Mouse (Mus musculus): ENCODE results near the gene Ccdc15. TPM values are rescaled to one million over a fixed set of nuclear protein-coding genes. Genes with fewer than 3 reads are reported as not detected.

Gene Ccdc15
- polyA plus RNA-seq, 1 experiment from 2014 or later, result 4.3 TPM

- no peaks in the 10 kb centered on the region for H3K9me3 ChIP-seq (ENCODE audit: control insufficient read depth, low read length)
- H3K4me1 ChIP-seq (ENCODE audit: control insufficient read depth, insufficient read depth, low read length), result peaks cover 9% of the 10 kb centered on the region; the same call in 1 of the 2 replicates
- H3K4me3 ChIP-seq (ENCODE audit: low read length), result no peak overlapping the region
- no peaks in the 10 kb centered on the region for H3K27me3 ChIP-seq (replicated peaks; ENCODE audit: control insufficient read depth, insufficient read depth, low read length)
- 82% methylated on average over 1 of the region's 1 CpGs for WGBS
- H3K4me2 ChIP-seq (ENCODE audit: low read depth, low read length), result no peak overlapping the region
- H3K36me3 ChIP-seq (ENCODE audit: control insufficient read depth, insufficient read depth, low read length), result no peaks in the 10 kb centered on the region
- no peak overlapping the region for H3K9ac ChIP-seq (ENCODE audit: low read depth, low read length)
- peak; percentile 85 for ATAC-seq
- peak overlapping the region; percentile 80 for H3K27ac ChIP-seq (ENCODE audit: low read length)
These were observed 102.4 kb downstream of the Ccdc15 start for GRCm38 (mm10) chr9:37245810-37246209.

- H3K27me3 ChIP-seq (replicated peaks; ENCODE audit: control insufficient read depth, insufficient read depth, low read length), result no peaks in the 10 kb centered on the region
- no peaks in the 10 kb centered on the region for H3K9me3 ChIP-seq (ENCODE audit: control insufficient read depth, low read length)
- 41% methylated on average over 2 of the region's 2 CpGs for WGBS
- peaks cover 9% of the 10 kb centered on the region; the same call in 1 of the 2 replicates for H3K4me1 ChIP-seq (ENCODE audit: control insufficient read depth, insufficient read depth, low read length)
- no peak overlapping the region for H3K4me2 ChIP-seq (ENCODE audit: low read depth, low read length)
- no peak overlapping the region for H3K4me3 ChIP-seq (ENCODE audit: low read length)
- no peaks in the 10 kb centered on the region for H3K36me3 ChIP-seq (ENCODE audit: control insufficient read depth, insufficient read depth, low read length)
- peak overlapping the region; percentile 80 for H3K27ac ChIP-seq (ENCODE audit: low read length)
- ATAC-seq, result peak; percentile 75
- no peak overlapping the region for H3K9ac ChIP-seq (ENCODE audit: low read depth, low read length)
These were observed 102.8 kb downstream of the Ccdc15 start for GRCm38 (mm10) chr9:37245404-37245803.

DNA sequence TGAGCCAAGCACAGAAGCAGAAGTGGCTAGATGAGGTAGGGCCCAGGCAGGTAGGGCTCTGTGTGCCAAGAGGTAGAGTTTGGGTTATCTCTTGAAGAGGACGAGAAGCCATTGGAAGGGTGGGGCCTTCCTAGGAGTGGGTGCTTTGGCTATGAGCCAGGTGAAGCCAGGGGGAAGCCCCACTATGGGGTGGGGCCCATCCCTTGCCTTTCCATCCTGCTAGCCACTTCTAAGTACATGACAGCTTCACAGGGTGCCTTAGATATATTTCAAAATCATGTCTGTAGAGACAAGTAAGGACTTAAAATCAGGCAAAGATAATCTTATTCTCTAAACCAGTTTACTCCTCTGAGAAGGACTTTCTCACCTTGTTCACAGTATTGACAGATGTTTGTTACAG is 103.6 kb downstream of the Ccdc15 start:
- Histone ChIP-seq H3K4me3 (ENCODE audit: low read length) (no peak overlapping the region), H3K9me3 (ENCODE audit: control insufficient read depth, low read length) (no peaks in the 10 kb centered on the region), H3K4me2 (ENCODE audit: low read depth, low read length) (no peak overlapping the region), H3K9ac (ENCODE audit: low read depth, low read length) (no peak overlapping the region), H3K27ac (ENCODE audit: low read length) (no peak overlapping the region; the same call in 1 of the 2 replicates), H3K4me1 (ENCODE audit: control insufficient read depth, insufficient read depth, low read length) (peaks cover 9% of the 10 kb centered on the region; the same call in 1 of the 2 replicates), H3K36me3 (ENCODE audit: control insufficient read depth, insufficient read depth, low read length) (no peaks in the 10 kb centered on the region), H3K27me3 (replicated peaks; ENCODE audit: control insufficient read depth, insufficient read depth, low read length) (no peaks in the 10 kb centered on the region)
- ATAC-seq, result 0 out of 2 replicates have a peak, but pooled peaks have one; percentile 2
- 81% methylated on average over 1 of the region's 1 CpGs for WGBS

DNA sequence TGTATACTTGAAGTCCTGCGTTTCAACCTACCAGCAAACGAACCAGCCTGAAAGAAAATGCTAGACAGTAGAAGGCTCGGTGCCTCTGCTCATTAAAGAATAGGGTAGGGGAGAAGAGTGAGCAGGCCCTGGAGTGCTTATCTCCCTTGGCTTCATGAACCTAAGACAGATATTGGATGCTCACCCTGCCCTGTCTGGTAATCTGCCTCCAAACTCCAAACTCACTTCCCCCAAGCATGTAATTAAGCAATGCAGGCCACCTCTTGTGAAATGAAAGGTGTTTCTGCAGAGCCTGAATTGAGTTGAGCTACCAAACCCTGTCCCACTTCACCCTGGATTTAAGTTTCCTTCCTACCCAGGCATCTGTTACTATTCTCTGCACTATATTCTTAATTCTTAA is 105.5 kb downstream of the Ccdc15 start:
- ATAC-seq, result no peak
- H3K4me3 ChIP-seq (ENCODE audit: low read length), result no peak overlapping the region
- no peaks in the 10 kb centered on the region for H3K9me3 ChIP-seq (ENCODE audit: control insufficient read depth, low read length)
- no peak overlapping the region for H3K27ac ChIP-seq (ENCODE audit: low read length)
- 94% methylated on average over 3 of the region's 3 CpGs for WGBS
- no peak overlapping the region for H3K9ac ChIP-seq (ENCODE audit: low read depth, low read length)
- H3K4me1 ChIP-seq (ENCODE audit: control insufficient read depth, insufficient read depth, low read length), result peaks cover 2% of the 10 kb centered on the region; the same call in 1 of the 2 replicates
- no peak overlapping the region for H3K4me2 ChIP-seq (ENCODE audit: low read depth, low read length)
- no peaks in the 10 kb centered on the region for H3K27me3 ChIP-seq (replicated peaks; ENCODE audit: control insufficient read depth, insufficient read depth, low read length)
- H3K36me3 ChIP-seq (ENCODE audit: control insufficient read depth, insufficient read depth, low read length), result no peaks in the 10 kb centered on the region

DNA sequence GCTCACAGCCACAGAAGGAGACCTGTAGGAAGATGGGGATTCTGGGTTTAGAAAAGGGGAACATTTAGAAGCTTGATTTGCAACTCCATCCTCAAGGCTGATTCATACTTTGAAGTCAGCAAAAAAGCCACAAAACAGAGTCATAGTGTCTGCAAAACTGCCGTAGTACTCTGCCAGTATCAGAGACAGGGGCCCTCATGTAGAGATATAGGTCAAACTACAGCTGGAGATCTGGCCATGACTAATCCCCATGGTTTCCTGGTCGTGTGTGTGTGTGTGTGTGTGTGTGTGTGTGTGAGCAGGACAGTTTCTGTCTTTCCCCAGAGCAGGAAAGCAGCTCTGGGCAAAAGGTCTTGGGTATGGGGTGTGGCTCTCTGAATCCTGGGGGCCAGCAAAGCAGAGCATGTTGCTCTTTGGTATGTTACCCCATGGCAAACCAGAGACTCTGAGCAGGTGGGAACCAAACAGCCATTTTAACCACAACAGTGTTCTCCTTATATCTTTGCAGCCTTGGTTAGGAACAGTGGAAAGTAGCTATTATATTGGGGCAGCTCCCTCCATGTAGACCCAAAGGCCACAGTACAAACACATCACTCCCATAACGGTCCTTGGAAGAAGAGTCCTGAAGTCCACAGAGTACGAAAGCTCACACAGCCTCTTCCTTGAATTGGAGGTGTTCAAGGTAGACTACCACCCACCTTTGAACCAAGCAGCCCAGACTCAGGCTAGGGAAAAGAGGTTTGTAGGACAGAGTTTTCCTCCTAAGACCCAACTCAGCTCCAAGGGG is 112.1 kb downstream of the Ccdc15 start:
- Histone ChIP-seq H3K27me3 (replicated peaks; ENCODE audit: control insufficient read depth, insufficient read depth, low read length) (no peaks in the 10 kb centered on the region), H3K9me3 (ENCODE audit: control insufficient read depth, low read length) (no peaks in the 10 kb centered on the region), H3K4me3 (ENCODE audit: low read length) (no peak overlapping the region), H3K4me1 (ENCODE audit: control insufficient read depth, insufficient read depth, low read length) (peaks cover 8% of the 10 kb centered on the region; the same call in 1 of the 2 replicates), H3K27ac (ENCODE audit: low read length) (peak overlapping the region; percentile 57), H3K36me3 (ENCODE audit: control insufficient read depth, insufficient read depth, low read length) (no peaks in the 10 kb centered on the region), H3K9ac (ENCODE audit: low read depth, low read length) (no peak overlapping the region), H3K4me2 (ENCODE audit: low read depth, low read length) (no peak overlapping the region)
- WGBS, result 56% methylated on average over 4 of the region's 4 CpGs
- peak; percentile 89 for ATAC-seq

DNA sequence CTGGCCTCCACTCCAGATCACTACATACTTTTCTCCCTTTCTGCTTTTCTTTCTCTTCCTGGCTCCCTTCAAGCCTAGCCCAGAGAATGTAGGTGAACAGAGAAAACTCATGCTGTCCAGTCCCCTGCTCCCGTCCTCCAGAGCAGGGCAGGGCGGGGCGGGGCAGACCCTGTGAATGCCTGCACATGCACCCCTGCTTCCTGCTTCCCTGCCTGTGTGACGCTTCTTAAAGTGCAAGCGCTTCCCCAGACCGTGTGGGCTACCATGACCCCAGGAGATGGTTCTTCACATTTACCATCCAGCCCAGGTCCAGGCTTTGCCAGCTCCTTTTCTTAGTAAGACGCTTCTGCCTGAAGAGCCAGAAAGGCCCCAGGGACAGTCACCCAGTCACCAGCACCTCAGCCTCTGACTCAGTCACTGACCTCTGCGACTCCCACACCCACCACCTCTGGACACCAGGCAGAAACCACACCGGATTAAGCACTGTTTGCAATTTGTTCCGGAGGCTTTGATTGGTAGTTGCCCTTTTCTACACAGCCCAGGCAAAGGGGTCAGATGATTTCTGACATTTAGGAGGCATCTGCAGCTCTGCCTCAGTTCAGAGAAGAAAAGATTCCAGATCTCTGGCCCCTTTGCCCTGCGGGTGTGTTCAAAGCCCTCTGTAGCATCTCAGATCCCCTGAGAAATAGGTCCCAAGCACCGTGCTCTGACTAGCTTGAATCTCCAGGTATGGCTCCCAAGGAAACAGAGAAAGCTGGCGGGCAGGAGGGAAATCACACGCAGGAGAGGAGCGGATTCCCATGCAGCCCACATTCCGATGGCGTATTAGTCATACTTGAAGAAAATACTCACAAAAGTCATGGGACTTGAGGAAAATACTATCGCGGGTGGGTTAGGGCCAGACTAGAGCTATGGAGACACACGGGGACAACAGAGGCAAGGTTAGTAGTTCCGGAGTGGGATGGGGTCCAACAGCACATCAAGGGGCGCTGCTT is 115.7 kb downstream of the Ccdc15 start:
- no peak for ATAC-seq
- 63% methylated on average over 22 of the region's 22 CpGs for WGBS

GRCm38 (mm10) chr9:37230486-37231195 is 117.6 kb downstream of the Ccdc15 start:
- 0 out of 2 replicates have a peak, but pooled peaks cover 6% of the 10 kb centered on the region for H3K4me1 ChIP-seq (ENCODE audit: control insufficient read depth, insufficient read depth, low read length)
- ATAC-seq, result no peak

More for the DNA sequence above, 115.7 kb downstream of the Ccdc15 start:
- Histone ChIP-seq H3K4me3 (ENCODE audit: low read length) (no peak overlapping the region), H3K27ac (ENCODE audit: low read length) (no peak overlapping the region), H3K9ac (ENCODE audit: low read depth, low read length) (no peak overlapping the region), H3K9me3 (ENCODE audit: control insufficient read depth, low read length) (no peaks in the 10 kb centered on the region), H3K36me3 (ENCODE audit: control insufficient read depth, insufficient read depth, low read length) (no peaks in the 10 kb centered on the region), H3K4me1 (ENCODE audit: control insufficient read depth, insufficient read depth, low read length) (peaks cover 8% of the 10 kb centered on the region; the same call in 1 of the 2 replicates), H3K4me2 (ENCODE audit: low read depth, low read length) (no peak overlapping the region), H3K27me3 (replicated peaks; ENCODE audit: control insufficient read depth, insufficient read depth, low read length) (no peaks in the 10 kb centered on the region)

GRCm38 (mm10) chr9:37229880-37230325 is 118.3 kb downstream of the Ccdc15 start:
- WGBS, result 0% methylated on average over 1 of the region's 1 CpGs
- Histone ChIP-seq H3K27ac (ENCODE audit: low read length) (no peak overlapping the region), H3K4me2 (ENCODE audit: low read depth, low read length) (no peak overlapping the region), H3K9me3 (ENCODE audit: control insufficient read depth, low read length) (no peaks in the 10 kb centered on the region), H3K36me3 (ENCODE audit: control insufficient read depth, insufficient read depth, low read length) (no peaks in the 10 kb centered on the region), H3K4me3 (ENCODE audit: low read length) (no peak overlapping the region), H3K27me3 (replicated peaks; ENCODE audit: control insufficient read depth, insufficient read depth, low read length) (no peaks in the 10 kb centered on the region), H3K4me1 (ENCODE audit: control insufficient read depth, insufficient read depth, low read length) (0 out of 2 replicates have a peak, but pooled peaks cover 6% of the 10 kb centered on the region), H3K9ac (ENCODE audit: low read depth, low read length) (no peak overlapping the region)
- peak; percentile 68 for ATAC-seq

More at GRCm38 (mm10) chr9:37230486-37231195, 117.6 kb downstream of the Ccdc15 start:
- 89% methylated on average over 9 of the region's 9 CpGs for WGBS
- Histone ChIP-seq H3K27ac (ENCODE audit: low read length) (no peak overlapping the region), H3K9me3 (ENCODE audit: control insufficient read depth, low read length) (no peaks in the 10 kb centered on the region), H3K9ac (ENCODE audit: low read depth, low read length) (no peak overlapping the region), H3K36me3 (ENCODE audit: control insufficient read depth, insufficient read depth, low read length) (no peaks in the 10 kb centered on the region), H3K27me3 (replicated peaks; ENCODE audit: control insufficient read depth, insufficient read depth, low read length) (no peaks in the 10 kb centered on the region), H3K4me3 (ENCODE audit: low read length) (no peak overlapping the region), H3K4me2 (ENCODE audit: low read depth, low read length) (no peak overlapping the region)
